In the genomic region with DNA sequence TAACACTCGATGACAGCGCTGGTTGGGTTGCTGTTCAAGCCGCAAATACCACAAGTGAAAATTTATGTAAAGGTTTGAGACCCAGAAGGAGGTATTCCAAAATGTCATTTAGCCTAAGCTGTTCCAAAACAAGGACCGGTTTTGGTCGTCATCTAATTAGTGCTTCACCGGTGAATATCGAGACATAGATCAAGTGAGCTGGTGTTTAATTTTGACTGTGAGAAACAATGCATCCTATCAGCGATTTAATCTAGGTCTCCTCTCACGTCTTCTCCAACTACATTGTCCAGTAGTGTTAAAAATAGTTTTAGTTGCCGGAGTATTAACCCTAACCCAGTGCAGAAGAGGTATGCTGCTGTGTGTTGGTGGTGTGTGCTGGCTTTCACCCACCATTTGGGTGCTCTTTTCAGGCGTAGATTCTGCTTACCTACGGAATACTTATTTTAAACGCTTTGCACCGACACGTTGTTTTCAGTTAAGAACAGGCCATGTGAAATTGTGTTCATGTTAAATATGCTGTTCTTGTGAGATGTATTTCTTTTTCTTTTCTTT, we compare ENCODE assay signal across 8 mouse cellular contexts. TPM values are rescaled to one million over a fixed set of nuclear protein-coding genes. Genes with fewer than 3 reads are reported as not detected.
DNase-seq lines count a peak whose midpoint lies in the region; ATAC-seq and TF ChIP-seq lines count a peak whose summit lies in the region.

No protein-coding gene starts in this region.

- H3K36me3 ChIP-seq in heart, embryonic 14.5 days (ENCODE audit: control insufficient read depth, insufficient read depth, low read length), result no peaks in the 10 kb centered on the region
- H3K36me3 ChIP-seq in CH12.LX (replicated peaks in 1 of 2; ENCODE audit: control insufficient read depth in 1 of 2, insufficient read depth in 1 of 2, low read length in 1 of 2), result no peaks in the 10 kb centered on the region
- H3K36me3 ChIP-seq in forebrain, embryonic 15.5 days, result no peaks in the 10 kb centered on the region

- H3K27me3 ChIP-seq in heart, embryonic 14.5 days (ENCODE audit: control insufficient read depth, insufficient read depth, low read length), result no peaks in the 10 kb centered on the region
- H3K27me3 ChIP-seq in CH12.LX (replicated peaks), result no peaks in the 10 kb centered on the region
- no peaks in the 10 kb centered on the region for H3K27me3 ChIP-seq in forebrain, embryonic 15.5 days

- intact Hi-C loops in left cerebral cortex, postnatal 10 days (cut with DNase I), result loop anchor here (5.0 kb wide), 1 partner anchor 72 kb away; no protein-coding TSS in a partner anchor

- H3K27ac ChIP-seq in heart, embryonic 14.5 days (replicated peaks in 1 of 2; ENCODE audit: control insufficient read depth in 1 of 2, insufficient read depth in 1 of 2, low read depth in 2 of 2, low read length in 2 of 2), result peak overlapping the region; percentile 97 to 99; a peak in 3 of 4 replicates
- no peak overlapping the region for H3K27ac ChIP-seq in CH12.LX (ENCODE audit: insufficient read depth, low read depth)
- H3K27ac ChIP-seq in forebrain, embryonic 15.5 days (replicated peaks), result peak overlapping the region; percentile 98

- no peak for ATAC-seq in heart, embryonic 14.5 days (ENCODE audit: insufficient number of reproducible peaks, insufficient read depth, low FRiP score, low read depth)
- ATAC-seq in forebrain, embryonic 15.5 days (replicated peaks), result no peak
- no peak for ATAC-seq in megakaryocyte-erythroid progenitor cell, adult 5-6 weeks (replicated peaks; ENCODE audit: low FRiP score, low TSS enrichment, poor library complexity, severe bottlenecking)

- no peak for TF ChIP-seq CTCF in CH12.LX (conservative IDR thresholded peaks at IDR 0.05 in 1 of 2, IDR thresholded peaks at IDR 0.05 in 1 of 2; ENCODE audit: low read depth in 2 of 2, low read length in 2 of 2)

- no peak for DNase-seq in heart, adult 8-10 months (ENCODE audit: low spot score)
- DNase-seq in CH12.LX (ENCODE audit: extremely low read depth), result no peak
- DNase-seq in lung, postnatal 25 days (ENCODE audit: low spot score), result peak; percentile 11
- no peak for DNase-seq in T-cell, adult 2 months (ENCODE audit: low spot score)
- no peak for DNase-seq in left cerebral cortex, postnatal 10 days (ENCODE audit: extremely low spot score in 1 of 2, low spot score in 2 of 2)

- TF ChIP-seq POLR2A in CH12.LX (IDR thresholded peaks at IDR 0.05; ENCODE audit: low read depth, low read length), result no peak

- dilution Hi-C loops in CH12.LX (cut with MboI; ENCODE audit: extremely low pct_ligation_motif_present, extremely low pct_unique_long_range_greater_than_20kb, low sequenced_read_pairs), result no loop called here

- H3K79me2 ChIP-seq in CH12.LX (replicated peaks; ENCODE audit: control insufficient read depth, extremely low read depth, insufficient read depth, poor library complexity, severe bottlenecking), result no peaks in the 10 kb centered on the region

- 4% methylated on average over 15 of the region's 15 CpGs for WGBS in heart, embryonic 14.5 days
- WGBS in forebrain, embryonic 15.5 days, result 2% methylated on average over 15 of the region's 15 CpGs

- peak overlapping the region; percentile 95 for H3K9ac ChIP-seq in heart, embryonic 14.5 days (ENCODE audit: low read length)
- peak overlapping the region; percentile 79 for H3K9ac ChIP-seq in CH12.LX (ENCODE audit: insufficient read depth, low read depth)
- peak overlapping the region; percentile 98 for H3K9ac ChIP-seq in forebrain, embryonic 15.5 days (replicated peaks)

- peak overlapping the region; percentile 86 to 100 for H3K4me3 ChIP-seq in heart, embryonic 14.5 days (ENCODE audit: control insufficient read depth in 1 of 2, insufficient read depth in 1 of 2, low read depth in 1 of 2, low read length in 2 of 2)
- peak overlapping the region; percentile 75 to 78 (median 75) for H3K4me3 ChIP-seq in CH12.LX (replicated peaks in 1 of 3; ENCODE audit: low read depth in 2 of 3, low read length in 2 of 3, poor library complexity in 1 of 3)
- peak overlapping the region; percentile 94 for H3K4me3 ChIP-seq in forebrain, embryonic 15.5 days

- no peaks in the 10 kb centered on the region for H3K9me3 ChIP-seq in heart, embryonic 14.5 days (ENCODE audit: control insufficient read depth, low read length)
- no peaks in the 10 kb centered on the region for H3K9me3 ChIP-seq in CH12.LX (replicated peaks; ENCODE audit: low read length)
- no peaks in the 10 kb centered on the region for H3K9me3 ChIP-seq in forebrain, embryonic 15.5 days

- no peak for TF ChIP-seq EP300 in CH12.LX (IDR thresholded peaks at IDR 0.05; ENCODE audit: low read length)

- TF ChIP-seq RAD21 in CH12.LX (IDR thresholded peaks at IDR 0.05; ENCODE audit: low read depth, low read length), result no peak

- peak overlapping the region; percentile 70 for H3K4me2 ChIP-seq in heart, embryonic 14.5 days (ENCODE audit: low read length)
- peak overlapping the region; percentile 70 for H3K4me2 ChIP-seq in CH12.LX (ENCODE audit: insufficient read depth, low read depth, poor library complexity, severe bottlenecking)
- peak overlapping the region; percentile 71 for H3K4me2 ChIP-seq in forebrain, embryonic 15.5 days (replicated peaks)

- in situ Hi-C loops in CH12.LX (cut with MboI; ENCODE audit: low pct_ligation_motif_present, low pct_unique_long_range_greater_than_20kb, low sequenced_read_pairs), result no loop called here

- peaks cover 2 to 9% of the 10 kb centered on the region in 2 experiments; a peak in 3 of 4 replicates for H3K4me1 ChIP-seq in heart, embryonic 14.5 days (ENCODE audit: control insufficient read depth in 2 of 2, insufficient read depth in 2 of 2, low read length in 2 of 2)
- peaks cover 0 to 21% of the 10 kb centered on the region in 2 experiments; a peak in 2 of 4 replicates for H3K4me1 ChIP-seq in CH12.LX (ENCODE audit: control insufficient read depth in 1 of 2, insufficient read depth in 2 of 2)
- H3K4me1 ChIP-seq in forebrain, embryonic 15.5 days, result peaks cover 29% of the 10 kb centered on the region

TF ChIP-seq in CH12.LX, 34 proteins besides CTCF, POLR2A, EP300 and RAD21:
- TF ChIP-seq MAX (IDR thresholded peaks at IDR 0.05; ENCODE audit: low read length) (no peak), SIN3A (IDR thresholded peaks at IDR 0.05; ENCODE audit: low read length) (peak; percentile 46; the same call in 1 of the 2 replicates), ETS1 (conservative IDR thresholded peaks at IDR 0.05; ENCODE audit: low read depth, low read length) (no peak), MXI1 (IDR thresholded peaks at IDR 0.05; ENCODE audit: low read depth, low read length) (peak; percentile 30; the same call in 1 of the 2 replicates), JUND (conservative IDR thresholded peaks at IDR 0.05; ENCODE audit: low read depth, low read length) (no peak), SMC3 (IDR thresholded peaks at IDR 0.05; ENCODE audit: low read depth, low read length) (no peak)

RNA-seq across cellular contexts. Expression of a gene that starts 1.2 kb away (rescaled TPM):
- polyA plus RNA-seq in heart, embryonic 14.5 days (2014; fragmentation: Nextera tagmentation; extraction: Ambion mirVana), result 14.9 and 16.4 TPM in 2 replicates
- 10 to 100 TPM; 13.4 to 16.5 (median 15.0) TPM for total RNA-seq in heart, adult 8-10 months (2022)
- total RNA-seq in CH12.LX (2012; rRNA removed) (0.89 and 1.1 TPM in 2 replicates), CH12.LX (2014; rRNA removed) (2.2 and 3.1 TPM in 2 replicates)
- 2.9 and 4.1 TPM in 2 replicates for polyA plus RNA-seq in CH12.LX (2012; ENCODE audit: insufficient read length, low read depth)
- polyA plus RNA-seq in forebrain, embryonic 15.5 days (2015; fragmentation: Nextera tagmentation; extraction: Ambion mirVana), result 41.7 and 44.7 TPM in 2 replicates
- total RNA-seq in megakaryocyte-erythroid progenitor cell, adult 5-6 weeks (2014; fragmentation: Nextera tagmentation), result 0.32 and 2.4 TPM in 2 replicates
- total RNA-seq in megakaryocyte-erythroid progenitor cell, adult 5-6 weeks (2017), result 0.69 and 1.4 TPM in 2 replicates
- 10 to 100 TPM; 69.5 to 71.4 TPM for total RNA-seq in left cerebral cortex, postnatal 10 days (2021)
